Mouse (Mus musculus): ENCODE data around the gene Fbll1. TPM values are rescaled to one million over a fixed set of nuclear protein-coding genes. Genes with fewer than 3 reads are reported as not detected.
"Not testable (repeated sequence)": the region's sequence is repeated elsewhere in the genome, so short reads cannot be mapped to it uniquely, and the experiment has no call there.

The Fbll1 gene
- polyA plus RNA-seq, 1 experiment from 2014 or later = not detected

- no peak for DNase-seq
- Histone ChIP-seq H3K36me3 (ENCODE audit: insufficient read depth) (0 out of 2 replicates have a peak, but pooled peaks cover 3% of the 10 kb centered on the region), H3K4me2 (no peak overlapping the region), H3K27me3 (ENCODE audit: insufficient read depth, low read length) (peaks cover 36% of the 10 kb centered on the region), H3K4me3 (ENCODE audit: low read depth, low read length) (no peak overlapping the region), H3K9me3 (ENCODE audit: low read depth, low read length) (no peaks in the 10 kb centered on the region), H3K9ac (no peak overlapping the region), H3K4me1 (ENCODE audit: insufficient read depth) (0 out of 2 replicates have a peak, but pooled peaks cover 3% of the 10 kb centered on the region), H3K27ac (ENCODE audit: low read depth) (no peak overlapping the region)
- no peak for TF ChIP-seq CTCF (IDR thresholded peaks at IDR 0.05; ENCODE audit: low read depth)
- WGBS = 73% methylated on average over 5 of the region's 5 CpGs
- ATAC-seq (ENCODE audit: insufficient read depth) = no peak
Observed at GRCm38 (mm10) chr11:35801332-35801731, 2.6 kb upstream of the Fbll1 start.

GRCm38 (mm10) chr11:35798495-35798820 is 226 bp downstream of the Fbll1 start:
- peak overlapping the region; percentile 33 for H3K4me3 ChIP-seq (ENCODE audit: low read depth, low read length)
- 4% methylated on average over 23 of the region's 23 CpGs for WGBS
- 0 out of 2 replicates have a peak, but pooled peaks cover 3% of the 10 kb centered on the region for H3K4me1 ChIP-seq (ENCODE audit: insufficient read depth)
- H3K27me3 ChIP-seq (ENCODE audit: insufficient read depth, low read length) = peaks cover 42% of the 10 kb centered on the region
- peak overlapping the region; percentile 59 for H3K4me2 ChIP-seq
- H3K9me3 ChIP-seq (ENCODE audit: low read depth, low read length) = no peaks in the 10 kb centered on the region
- no peak overlapping the region for H3K9ac ChIP-seq
- DNase-seq (no peak), ATAC-seq (ENCODE audit: insufficient read depth) (no peak)
- TF ChIP-seq CTCF (IDR thresholded peaks at IDR 0.05; ENCODE audit: low read depth) = no peak
- no peaks in the 10 kb centered on the region for H3K36me3 ChIP-seq (ENCODE audit: insufficient read depth)
- H3K27ac ChIP-seq (ENCODE audit: low read depth) = no peak overlapping the region

- TF ChIP-seq CTCF (IDR thresholded peaks at IDR 0.05; ENCODE audit: low read depth) = no peak
- WGBS = 3% methylated on average over 66 of the region's 86 CpGs
- H3K27me3 ChIP-seq (ENCODE audit: insufficient read depth, low read length) = peaks cover 42% of the 10 kb centered on the region
Observed at GRCm38 (mm10) chr11:35797751-35798494, 761 bp downstream of the Fbll1 start.

GRCm38 (mm10) chr11:35792800-35793199 is 5.9 kb downstream of the Fbll1 start:
- not testable (repeated sequence) for H3K27ac ChIP-seq (ENCODE audit: low read depth); ATAC-seq (ENCODE audit: insufficient read depth); DNase-seq; H3K9ac ChIP-seq; H3K4me3 ChIP-seq (ENCODE audit: low read depth, low read length); H3K9me3 ChIP-seq (ENCODE audit: low read depth, low read length); H3K4me1 ChIP-seq (ENCODE audit: insufficient read depth); H3K4me2 ChIP-seq
- Histone ChIP-seq H3K36me3 (ENCODE audit: insufficient read depth) (peaks cover 25% of the 10 kb centered on the region), H3K27me3 (ENCODE audit: insufficient read depth, low read length) (peaks cover 21% of the 10 kb centered on the region)
- WGBS = 74% methylated on average over 5 of the region's 5 CpGs

More at GRCm38 (mm10) chr11:35797751-35798494, 761 bp downstream of the Fbll1 start:
- Histone ChIP-seq H3K4me2 (peak overlapping the region; percentile 59), H3K4me3 (ENCODE audit: low read depth, low read length) (peak overlapping the region; percentile 33), H3K9me3 (ENCODE audit: low read depth, low read length) (no peaks in the 10 kb centered on the region), H3K4me1 (ENCODE audit: insufficient read depth) (0 out of 2 replicates have a peak, but pooled peaks cover 3% of the 10 kb centered on the region), H3K27ac (ENCODE audit: low read depth) (no peak overlapping the region), H3K36me3 (ENCODE audit: insufficient read depth) (no peaks in the 10 kb centered on the region), H3K9ac (no peak overlapping the region)
- DNase-seq (no peak), ATAC-seq (ENCODE audit: insufficient read depth) (no peak)

- Histone ChIP-seq H3K4me1 (ENCODE audit: insufficient read depth) (no peaks in the 10 kb centered on the region), H3K4me2 (no peak overlapping the region), H3K27ac (ENCODE audit: low read depth) (no peak overlapping the region), H3K36me3 (ENCODE audit: insufficient read depth) (peaks cover 59% of the 10 kb centered on the region), H3K27me3 (ENCODE audit: insufficient read depth, low read length) (no peaks in the 10 kb centered on the region), H3K4me3 (ENCODE audit: low read depth, low read length) (no peak overlapping the region), H3K9me3 (ENCODE audit: low read depth, low read length) (no peaks in the 10 kb centered on the region), H3K9ac (no peak overlapping the region)
- TF ChIP-seq CTCF (IDR thresholded peaks at IDR 0.05; ENCODE audit: low read depth) = no peak
- 69% methylated on average over 2 of the region's 2 CpGs for WGBS
- ATAC-seq (ENCODE audit: insufficient read depth) = no peak
- DNase-seq = no peak
Observed at GRCm38 (mm10) chr11:35788443-35788842, 10.2 kb downstream of the Fbll1 start.

- DNase-seq (no peak), ATAC-seq (ENCODE audit: insufficient read depth) (no peak)
- Histone ChIP-seq H3K27ac (ENCODE audit: low read depth) (no peak overlapping the region), H3K4me3 (ENCODE audit: low read depth, low read length) (no peak overlapping the region), H3K4me1 (ENCODE audit: insufficient read depth) (no peaks in the 10 kb centered on the region), H3K9ac (no peak overlapping the region), H3K27me3 (ENCODE audit: insufficient read depth, low read length) (no peaks in the 10 kb centered on the region), H3K36me3 (ENCODE audit: insufficient read depth) (peaks cover 65% of the 10 kb centered on the region), H3K4me2 (no peak overlapping the region), H3K9me3 (ENCODE audit: low read depth, low read length) (no peaks in the 10 kb centered on the region)
- 97% methylated on average over 4 of the region's 4 CpGs for WGBS
- no peak for TF ChIP-seq CTCF (IDR thresholded peaks at IDR 0.05; ENCODE audit: low read depth)
Observed at GRCm38 (mm10) chr11:35784537-35784936, 14.1 kb downstream of the Fbll1 start.

GRCm38 (mm10) chr11:35784002-35784401 is 14.7 kb downstream of the Fbll1 start:
- DNase-seq (no peak), ATAC-seq (ENCODE audit: insufficient read depth) (no peak)
- Histone ChIP-seq H3K4me2 (no peak overlapping the region), H3K36me3 (ENCODE audit: insufficient read depth) (peaks cover 65% of the 10 kb centered on the region), H3K27me3 (ENCODE audit: insufficient read depth, low read length) (no peaks in the 10 kb centered on the region), H3K9me3 (ENCODE audit: low read depth, low read length) (no peaks in the 10 kb centered on the region), H3K4me1 (ENCODE audit: insufficient read depth) (no peaks in the 10 kb centered on the region), H3K9ac (no peak overlapping the region), H3K27ac (ENCODE audit: low read depth) (no peak overlapping the region), H3K4me3 (ENCODE audit: low read depth, low read length) (no peak overlapping the region)
- TF ChIP-seq CTCF (IDR thresholded peaks at IDR 0.05; ENCODE audit: low read depth) = no peak
- 85% methylated on average over 3 of the region's 3 CpGs for WGBS

Data from lung, embryonic 14.5 days (tissue).